Mouse (Mus musculus) ES-E14 (cell line): Measurements from ENCODE around the gene Nup188.

ENCODE experiments used
- MAFK ChIP-seq: IDR thresholded peaks from 2 replicates; pipeline ENCODE4 v1.6.1; 2014; ENCODE audit warnings: mild to moderate bottlenecking, low read depth, low read length, inconsistent platforms; ENCODE audit not compliant: insufficient read depth
- ZNF384 ChIP-seq: IDR thresholded peaks from 2 replicates; pipeline ENCODE4 v1.6.1; 2012; ENCODE audit warnings: low read depth, low read length, inconsistent platforms

DNA sequence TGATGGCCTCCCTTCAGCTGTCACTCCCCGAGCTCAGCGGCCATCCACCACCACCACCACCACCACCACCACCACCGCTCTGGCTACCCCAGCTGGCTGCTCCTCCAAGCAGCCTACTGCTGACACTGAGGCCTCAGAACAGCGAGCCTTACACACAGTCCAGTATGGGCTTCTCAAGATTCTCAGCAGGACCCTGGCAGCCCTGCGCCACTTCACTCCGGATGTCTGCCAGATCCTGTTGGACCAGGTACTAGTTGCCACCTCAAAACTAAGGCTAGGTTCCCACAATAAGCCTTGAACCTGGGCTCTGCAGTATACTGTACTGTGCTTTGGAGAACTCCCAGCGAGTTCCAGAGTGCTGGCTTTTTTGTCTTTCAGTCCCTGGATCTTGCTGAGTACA is 56.3 kb downstream of the Nup188 start:
- TF ChIP-seq MAFK (no peak), ZNF384 (no peak)
